Mouse (Mus musculus) liver, embryonic 14.5 days (tissue): ENCODE data around the gene Zmynd12.

Experiments used
- CTCF ChIP-seq: IDR thresholded peaks from 2 replicates; pipeline ENCODE4 v1.5.1; 2016; ENCODE audit warnings: antibody characterized with exemption, low read depth, control low read depth
- EP300 ChIP-seq: IDR thresholded peaks from 2 replicates; pipeline ENCODE4 v1.6.1; 2016; ENCODE audit warnings: antibody characterized with exemption, low read depth

- TF ChIP-seq CTCF: no peak
- TF ChIP-seq EP300: no peak
Observed at GRCm38 (mm10) chr4:119492291-119492932, 69.8 kb downstream of the Zmynd12 start, which contains the start of gene Rimkla.
